Comparison of ENCODE assay signal across 27 mouse cellular contexts in genomic region chr12:57958527-57958926, GRCm38 (mm10).
"Had no signal": no experiment of that assay in that cellular context is flagged by ENCODE, and none has a peak within 500 bp of the region (broad histone marks: within the 10 kb centered on the region; RNA-seq: fewer than 3 reads in every experiment).

No protein-coding gene starts in this region.

- H3K4me3 ChIP-seq: embryonic facial prominence, embryonic 10.5 days; embryonic facial prominence, embryonic 12.5 days; embryonic facial prominence, embryonic 13.5 days; embryonic facial prominence, embryonic 15.5 days; erythroblast, embryonic 14.5 days; forebrain, embryonic 10.5 days; forebrain, embryonic 12.5 days; forebrain, embryonic 13.5 days; forebrain, embryonic 15.5 days; gastrocnemius, adult 2 months; heart, adult 2 months had no signal

- H3K4me1 ChIP-seq: embryonic facial prominence, embryonic 10.5 days; embryonic facial prominence, embryonic 12.5 days; embryonic facial prominence, embryonic 15.5 days; forebrain, embryonic 10.5 days; forebrain, embryonic 12.5 days; forebrain, embryonic 13.5 days; forebrain, embryonic 15.5 days had no signal

- DNase-seq: cerebellum, adult 8-10 months; cerebellum, adult 9-10 months; cerebellum, adult 9-11 months; cerebellum, postnatal 10 days; cerebellum, postnatal 14 days; cerebellum, postnatal 25 days; cerebellum, postnatal 36 days; embryo, embryonic 11 days; forebrain, postnatal 0 days; gastrocnemius, adult 2 months; gastrocnemius, postnatal 10 days; gastrocnemius, postnatal 14 days; gastrocnemius, postnatal 25 days; gastrocnemius, postnatal 36 days; heart, adult 18-20 months; heart, adult 2 months had no signal

- H3K9me3 ChIP-seq: embryonic facial prominence, embryonic 10.5 days; embryonic facial prominence, embryonic 12.5 days; embryonic facial prominence, embryonic 13.5 days; embryonic facial prominence, embryonic 15.5 days; forebrain, embryonic 10.5 days; forebrain, embryonic 12.5 days; forebrain, embryonic 13.5 days; forebrain, embryonic 15.5 days had no signal

- H3K27ac ChIP-seq: embryonic facial prominence, embryonic 10.5 days; embryonic facial prominence, embryonic 12.5 days; embryonic facial prominence, embryonic 13.5 days; embryonic facial prominence, embryonic 15.5 days; forebrain, embryonic 10.5 days; forebrain, embryonic 12.5 days; forebrain, embryonic 13.5 days; forebrain, embryonic 15.5 days; gastrocnemius, adult 2 months; heart, adult 2 months had no signal

- H3K27me3 ChIP-seq: embryonic facial prominence, embryonic 12.5 days; embryonic facial prominence, embryonic 13.5 days; embryonic facial prominence, embryonic 15.5 days; forebrain, embryonic 12.5 days; forebrain, embryonic 13.5 days; forebrain, embryonic 15.5 days had no signal

- ATAC-seq: forebrain, embryonic 13.5 days; forebrain, embryonic 14.5 days; forebrain, embryonic 15.5 days; forebrain, embryonic 16.5 days; forebrain, postnatal 0 days had no signal

- H3K9ac ChIP-seq: embryonic facial prominence, embryonic 12.5 days; embryonic facial prominence, embryonic 13.5 days; embryonic facial prominence, embryonic 15.5 days; forebrain, embryonic 12.5 days; forebrain, embryonic 13.5 days; forebrain, embryonic 15.5 days; forebrain, postnatal 0 days had no signal

- H3K4me2 ChIP-seq: embryonic facial prominence, embryonic 12.5 days; embryonic facial prominence, embryonic 13.5 days; embryonic facial prominence, embryonic 15.5 days; forebrain, embryonic 12.5 days; forebrain, embryonic 13.5 days; forebrain, embryonic 15.5 days had no signal

- H3K36me3 ChIP-seq: embryonic facial prominence, embryonic 10.5 days; embryonic facial prominence, embryonic 12.5 days; embryonic facial prominence, embryonic 13.5 days; embryonic facial prominence, embryonic 15.5 days; forebrain, embryonic 10.5 days; forebrain, embryonic 12.5 days; forebrain, embryonic 15.5 days had no signal
